Mouse (Mus musculus) heart, postnatal 14 days (tissue): ENCODE measurements at regions not wholly inside any gene's neighbourhood (a gene's known extent, or its start where the extent isn't known, plus 50 kb on each side); places are given as distances from the start of the nearest gene placed in this dataset.
A peak's percentile ranks its signal among the peaks of the same experiment; 100 is the strongest.

Experiments used
- DNase-seq, 2 experiments: peaks; one replicate each; pipeline ENCODE4 v3.0.0; 2021 to 2022
- intact Hi-C: fragments of 180-260 bp; cut with DNase I; formaldehyde crosslinking; loops from one replicate; pipeline ENCODE4 v1.15.1; 2025

DNA sequence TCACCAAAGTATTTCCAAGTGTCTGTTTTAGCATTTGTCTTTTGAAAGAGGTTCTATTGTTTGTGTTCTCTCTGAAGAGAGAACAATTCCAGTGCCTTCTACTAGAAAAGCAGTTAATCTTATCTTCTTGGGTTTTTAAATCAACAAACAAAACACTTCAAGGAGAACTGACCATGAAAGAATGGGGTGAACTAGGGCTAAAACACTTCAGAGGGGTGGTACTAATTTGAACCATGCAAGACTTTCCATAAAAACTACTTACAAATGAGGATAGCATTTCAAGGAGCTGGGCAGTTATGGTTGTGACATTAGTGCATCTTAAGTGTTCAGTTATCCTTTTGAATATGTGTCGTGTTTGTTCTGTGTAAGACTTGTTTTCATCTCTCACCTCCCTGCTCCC lies 64.5 kb upstream of the Cav2 start:
- no peak for DNase-seq

DNA sequence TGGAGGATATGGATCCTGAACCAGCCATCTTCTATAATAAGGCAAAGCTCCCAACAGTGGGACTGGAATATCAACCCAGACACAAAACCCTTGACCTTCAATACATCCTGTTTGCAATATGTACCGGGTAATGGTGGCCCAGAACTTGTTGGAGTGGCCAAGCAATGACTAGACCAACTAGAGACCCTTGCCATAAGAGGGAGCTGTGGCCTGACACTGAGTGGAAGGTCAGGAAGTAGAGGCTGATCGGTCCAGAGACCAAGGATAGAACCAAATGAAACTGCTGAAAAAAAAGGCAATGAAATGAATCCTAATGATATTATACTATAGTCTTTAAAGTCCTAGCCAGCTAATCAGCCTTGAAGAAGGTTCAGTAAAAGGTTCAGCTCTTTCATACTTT lies 57.2 kb upstream of the Cav2 start:
- DNase-seq: no peak
- intact Hi-C loops: loop anchor here (5.0 kb wide), 2 partner anchors 84 to 111 kb away; partner anchors contain the start of gene Cav1

More for the DNA sequence above, 64.5 kb upstream of the Cav2 start:
- intact Hi-C loops: no loop called here

- intact Hi-C loops: loop anchor here (5.0 kb wide), 3 partner anchors 52 to 113 kb away; partner anchors contain the start of gene Cav1
- peak; percentile 39 to 50 for DNase-seq
These were observed 56.1 kb upstream of the Cav2 start for GRCm38 (mm10) chr6:17224852-17225251.

GRCm38 (mm10) chr6:17226483-17226882 lies 54.5 kb upstream of the Cav2 start:
- intact Hi-C loops: loop anchor here (5.0 kb wide), 1 partner anchor 51 kb away; no protein-coding TSS in a partner anchor
- no peak for DNase-seq
